Mouse (Mus musculus) layer of hippocampus, adult 18-20 months (tissue): Measurements from ENCODE around the gene Yipf7. TPM values are rescaled to one million over a fixed set of nuclear protein-coding genes. Genes with fewer than 3 reads are reported as not detected.

Source experiments
- DNase-seq, 2 experiments: peaks; one replicate each; pipeline ENCODE4 v3.0.0; 2022; ENCODE audit warnings: low spot score in 2 of 2
- long read RNA-seq: library from polyadenylated mRNA; stranded (forward); transcript quantifications from one replicate; pipeline ENCODE4 v2.0.0, GENCODE M21; 2021
- total RNA-seq, 2 experiments: library from RNA; stranded (reverse); gene quantifications; 2 replicates each; pipeline ENCODE4 v1.2.3; 2021

Gene Yipf7
- not detected for total RNA-seq
- long read RNA-seq: 0 reads

GRCm38 (mm10) chr5:69542489-69542888 is at the start of gene Yipf7:
TSS of gene Yipf7 (minus strand) at chr5:69542648.
- no peak for DNase-seq

GRCm38 (mm10) chr5:69591640-69592461 is 49.4 kb upstream of the Yipf7 start, which contains the start of gene Gnpda2:
TSS of gene Gnpda2 (minus strand) at chr5:69592340.
- DNase-seq: peak; percentile 88 to 92

DNA sequence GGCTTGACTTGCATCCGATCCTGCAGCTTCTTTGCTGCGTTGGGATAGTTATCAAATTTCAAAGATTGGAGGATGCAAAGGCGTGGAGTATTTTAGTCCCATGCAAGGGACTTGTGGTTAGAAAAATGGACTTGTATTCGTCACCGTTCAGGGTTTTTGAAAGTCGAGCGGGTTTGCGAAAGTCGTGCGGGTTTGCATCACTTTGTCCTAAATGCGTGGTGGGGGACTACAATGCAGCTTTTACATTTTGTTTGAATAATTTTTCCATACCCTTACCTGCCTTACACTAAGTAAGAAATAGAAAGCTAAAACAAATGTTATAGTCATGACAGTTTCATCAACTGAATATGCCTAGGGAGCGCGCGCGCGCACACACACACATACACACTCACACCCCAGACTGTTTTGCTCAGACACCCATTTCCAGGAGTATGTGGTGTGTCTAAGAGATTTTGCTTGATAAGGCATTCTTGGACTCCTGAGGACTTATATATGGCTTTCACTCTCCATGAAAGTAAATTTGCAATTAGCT is 15.0 kb upstream of the Yipf7 start:
- no peak for DNase-seq

- DNase-seq: peak; percentile 93 to 96
Observed at GRCm38 (mm10) chr5:69556628-69557403, 14.4 kb upstream of the Yipf7 start, which contains the start of gene Guf1. TSS of gene Guf1 (plus strand) at chr5:69556923.

GRCm38 (mm10) chr5:69541680-69542079 is 768 bp downstream of the Yipf7 start:
- no peak for DNase-seq

DNA sequence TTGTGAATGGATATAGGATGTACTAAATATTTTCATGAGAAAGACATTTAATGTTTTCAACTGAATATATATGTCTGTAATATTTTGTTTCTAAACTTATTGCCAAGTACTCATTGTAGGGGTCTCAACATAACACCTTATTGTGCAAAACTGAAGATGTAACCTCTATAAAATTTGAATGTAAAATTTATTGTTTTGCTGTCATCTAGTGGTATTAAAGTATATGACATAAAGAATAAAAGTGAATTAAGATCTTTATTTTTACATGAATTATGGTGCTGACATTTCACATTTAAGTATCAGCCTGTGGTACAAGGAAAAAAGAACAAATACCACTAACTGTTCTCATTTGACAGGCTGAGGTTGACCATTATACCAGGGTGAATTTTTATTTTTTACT is 18.5 kb downstream of the Yipf7 start:
- DNase-seq: no peak

DNA sequence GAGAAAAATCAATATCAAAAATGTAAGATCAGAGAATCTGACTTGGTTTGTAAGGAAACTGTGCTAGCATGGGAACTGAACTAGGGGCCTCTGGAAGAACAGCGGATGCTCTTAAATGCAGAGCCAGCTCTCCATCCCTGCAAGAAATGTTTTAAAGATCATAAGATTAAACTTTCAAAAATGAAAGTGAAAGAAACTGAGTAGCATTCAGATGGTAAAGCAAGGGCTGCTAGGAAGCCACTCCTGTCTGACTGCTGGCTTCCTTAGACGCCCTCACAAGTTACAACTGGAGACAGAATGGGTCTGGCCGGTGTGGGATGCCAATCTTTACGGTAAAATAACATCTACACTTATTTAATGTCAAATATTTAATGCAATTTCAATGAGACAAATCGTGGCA is 20.4 kb downstream of the Yipf7 start:
- no peak for DNase-seq

- peak; percentile 29 to 79 for DNase-seq
Observed at GRCm38 (mm10) chr5:69520661-69521278, 21.7 kb downstream of the Yipf7 start.

DNA sequence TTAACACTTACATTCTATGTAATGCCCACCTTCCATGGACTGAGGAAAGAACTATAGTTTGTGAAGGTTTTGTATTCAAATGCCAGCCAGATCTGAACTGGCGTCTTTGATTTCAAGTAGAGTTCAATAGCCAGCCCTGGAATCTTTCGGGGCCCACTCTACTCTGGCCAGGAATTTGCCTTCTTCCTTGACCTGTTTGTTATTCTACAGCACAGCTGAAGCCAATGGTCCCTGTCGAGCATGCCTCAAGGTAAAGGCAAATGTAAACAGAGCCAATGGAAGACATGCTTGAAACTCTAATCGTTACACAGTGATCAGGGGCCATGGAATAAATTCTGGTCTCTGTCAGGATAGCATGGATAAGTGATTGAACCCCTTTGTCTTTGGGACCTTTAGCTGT is 30.2 kb downstream of the Yipf7 start:
- DNase-seq: no peak

DNA sequence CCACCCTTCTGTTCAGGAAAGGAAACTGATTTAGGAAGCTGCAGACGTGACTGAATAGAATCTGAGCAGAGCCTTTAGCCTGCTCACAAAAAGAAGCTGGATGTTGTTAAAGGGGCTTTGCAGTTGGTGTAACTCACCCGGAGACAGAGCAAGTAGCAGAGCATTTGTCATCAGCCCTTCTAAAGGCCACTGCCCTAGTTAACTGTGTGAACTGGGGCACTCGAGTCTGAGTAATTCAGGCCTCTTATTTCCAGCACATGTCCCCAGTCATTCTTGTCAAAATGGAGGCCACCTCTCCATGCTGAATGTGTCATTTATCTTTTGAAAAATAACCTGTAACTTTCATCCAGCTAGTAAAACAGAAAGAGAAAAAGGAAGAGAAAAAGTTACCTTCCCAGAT is 30.8 kb downstream of the Yipf7 start:
- DNase-seq: no peak

- DNase-seq: no peak
Observed at GRCm38 (mm10) chr5:69507045-69507444, 35.4 kb downstream of the Yipf7 start.

DNA sequence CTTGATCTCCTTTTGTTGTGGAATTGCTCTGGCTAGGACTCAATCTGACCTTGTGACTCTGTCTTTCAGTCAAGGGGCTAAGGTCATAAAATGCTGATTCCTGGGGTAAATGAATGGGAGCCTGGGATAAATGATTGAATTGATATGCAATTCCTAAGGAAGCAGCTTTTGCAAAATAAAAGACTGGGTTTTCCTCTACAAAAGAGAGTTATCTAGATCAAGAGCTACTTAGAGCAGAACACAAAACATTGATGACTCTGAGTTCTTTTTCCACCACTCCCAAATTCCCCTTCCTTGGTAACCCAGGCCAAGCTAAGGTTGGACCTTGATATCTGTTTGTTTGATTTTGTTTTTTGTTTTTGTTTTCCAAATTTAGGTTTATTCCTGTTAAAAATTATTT is 53.4 kb downstream of the Yipf7 start:
- no peak for DNase-seq

- DNase-seq: no peak
Observed at GRCm38 (mm10) chr5:69467520-69467919, 74.9 kb downstream of the Yipf7 start.

Other genes starting within 250 kb of the Yipf7 start
- gene Kctd8, start 201.0 kb downstream of the Yipf7 start, total RNA-seq: 1 to 10 TPM; 6.0 to 6.4 TPM
- 10 to 100 TPM; 19.4 to 21.2 TPM for gene Guf1, start 14.3 kb upstream of the Yipf7 start, total RNA-seq
- 10 to 100 TPM; 21.1 TPM for gene Gnpda2, start 49.7 kb upstream of the Yipf7 start, total RNA-seq